Mouse (Mus musculus): ENCODE measurements around the gene Dolpp1. TPM values are rescaled to one million over a fixed set of nuclear protein-coding genes. Genes with fewer than 3 reads are reported as not detected.
A peak's percentile ranks its signal among the peaks of the same experiment; 100 is the strongest.

The Dolpp1 gene
- total and polyA plus RNA-seq, 3 experiments, result 17.9 to 22.3 (median 19.2) TPM

DNA sequence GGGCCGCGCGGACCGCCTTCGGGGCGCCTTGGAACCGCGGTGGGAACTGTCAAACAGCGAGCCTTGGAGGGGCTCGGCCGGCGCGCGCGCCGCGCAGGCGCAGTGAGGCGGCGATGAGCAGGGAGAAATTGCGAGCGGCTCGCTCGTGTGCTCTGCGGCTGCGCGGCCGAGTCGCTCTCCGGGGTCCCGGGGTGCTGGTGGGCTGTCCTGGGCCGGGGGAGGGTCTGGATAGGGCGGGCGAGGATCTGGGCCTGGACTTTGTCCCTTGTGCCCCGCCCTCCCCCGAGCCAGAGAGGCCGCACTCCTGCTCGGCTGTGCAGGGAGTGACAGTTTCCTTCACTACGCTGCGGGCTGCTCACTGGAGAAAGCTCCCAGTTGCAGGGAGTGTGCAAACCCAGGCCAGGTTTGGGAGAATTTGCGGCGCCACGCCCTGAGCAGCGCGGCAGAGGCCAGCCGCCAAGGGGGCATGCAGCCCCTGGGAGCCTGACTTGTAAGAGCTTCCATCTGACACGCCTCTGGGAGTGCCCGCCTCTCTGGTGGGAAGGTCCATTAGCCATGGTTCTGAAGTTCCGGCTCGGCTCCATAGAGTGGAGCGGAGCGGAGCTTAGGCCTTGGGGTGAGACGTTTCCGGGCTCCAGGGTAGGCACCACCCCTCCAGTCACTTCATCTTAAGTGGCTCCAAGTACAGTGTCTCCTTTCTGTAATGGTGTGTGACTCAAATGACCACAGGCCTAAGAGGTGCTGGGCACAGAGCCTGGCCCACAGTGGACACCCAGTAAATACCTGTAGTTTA, 719 bp downstream of the Dolpp1 start (continued):
- TF ChIP-seq GABPA (IDR thresholded peaks at IDR 0.05; ENCODE audit: insufficient replicate concordance, low read depth, low read length), result no peak
- TF ChIP-seq E2F4 (IDR thresholded peaks at IDR 0.05; ENCODE audit: insufficient replicate concordance, low read depth, low read length), result no peak
- no peak for TF ChIP-seq MAX (IDR thresholded peaks at IDR 0.05; ENCODE audit: low read length)
- no peak for TF ChIP-seq RCOR1 (conservative IDR thresholded peaks at IDR 0.05; ENCODE audit: low read depth, low read length)
- TF ChIP-seq UBTF (IDR thresholded peaks at IDR 0.05; ENCODE audit: low read depth, low read length), result no peak
- peak; percentile 13; the same call in 1 of the 2 replicates for TF ChIP-seq MXI1 (IDR thresholded peaks at IDR 0.05; ENCODE audit: low read depth, low read length)
- TF ChIP-seq ELF1 (IDR thresholded peaks at IDR 0.05; ENCODE audit: low read depth, low read length), result no peak
- TF ChIP-seq EP300 (IDR thresholded peaks at IDR 0.05; ENCODE audit: low read length), result no peak
- no peak; the same call in 1 of the 2 replicates for TF ChIP-seq HCFC1 (IDR thresholded peaks at IDR 0.05; ENCODE audit: low read depth, low read length)
- TF ChIP-seq MAZ (IDR thresholded peaks at IDR 0.05; ENCODE audit: low read depth, low read length), result no peak
- TF ChIP-seq CTCF (conservative IDR thresholded peaks at IDR 0.05 in 1 of 2, IDR thresholded peaks at IDR 0.05 in 1 of 2; ENCODE audit: low read depth in 2 of 2, low read length in 2 of 2), result no peak
- no peak for TF ChIP-seq ZC3H11A (IDR thresholded peaks at IDR 0.05; ENCODE audit: low read depth, low read length)
- TF ChIP-seq MAFK (IDR thresholded peaks at IDR 0.05; ENCODE audit: insufficient replicate concordance, low read length), result no peak
- no peak for TF ChIP-seq PAX5 (IDR thresholded peaks at IDR 0.05; ENCODE audit: low read length)
- no peak for TF ChIP-seq MYC (IDR thresholded peaks at IDR 0.05; ENCODE audit: low read depth, low read length)
- peak; percentile 3; the same call in 1 of the 2 replicates for TF ChIP-seq POLR2A (IDR thresholded peaks at IDR 0.05; ENCODE audit: low read depth, low read length)
- TF ChIP-seq BHLHE40 (IDR thresholded peaks at IDR 0.05; ENCODE audit: low read depth, low read length), result no peak
- TF ChIP-seq ZKSCAN1 (IDR thresholded peaks at IDR 0.05; ENCODE audit: borderline replicate concordance, low read depth, low read length), result no peak
- TF ChIP-seq JUND (conservative IDR thresholded peaks at IDR 0.05; ENCODE audit: low read depth, low read length), result no peak

DNA sequence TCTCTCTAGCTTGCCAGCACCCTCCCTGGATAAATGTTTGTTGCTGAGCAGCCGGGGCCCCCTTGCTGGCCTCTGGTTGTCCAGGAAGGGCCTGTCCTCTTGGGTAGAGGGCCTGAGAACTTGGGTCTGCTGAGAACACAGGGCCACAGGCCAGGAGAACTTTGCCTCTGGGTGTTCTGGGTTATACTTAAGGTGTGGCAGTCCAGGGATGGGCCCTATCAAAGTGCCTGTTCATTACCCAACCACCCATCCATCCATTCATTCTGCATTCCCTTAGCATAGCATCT, 1.3 kb downstream of the Dolpp1 start:
- Histone ChIP-seq H3K36me3 (replicated peaks in 1 of 2; ENCODE audit: control insufficient read depth in 1 of 2, insufficient read depth in 1 of 2, low read length in 1 of 2) (peaks cover 22 to 46% of the 10 kb centered on the region in 2 experiments), H3K79me2 (replicated peaks; ENCODE audit: control insufficient read depth, extremely low read depth, insufficient read depth, poor library complexity, severe bottlenecking) (0 out of 2 replicates have a peak, but pooled peaks cover 3% of the 10 kb centered on the region), H3K4me3 (replicated peaks in 1 of 3; ENCODE audit: low read depth in 2 of 3, low read length in 2 of 3, poor library complexity in 1 of 3) (peak overlapping the region; percentile 73 to 87 (median 86)), H3K4me1 (ENCODE audit: control insufficient read depth in 1 of 2, insufficient read depth in 2 of 2) (peaks cover 9 to 23% of the 10 kb centered on the region in 2 experiments), H3K27ac (ENCODE audit: insufficient read depth, low read depth) (no peak overlapping the region), H3K9ac (ENCODE audit: insufficient read depth, low read depth) (peak overlapping the region; percentile 61), H3K27me3 (replicated peaks) (no peaks in the 10 kb centered on the region), H3K9me3 (replicated peaks; ENCODE audit: low read length) (no peaks in the 10 kb centered on the region), H3K4me2 (ENCODE audit: insufficient read depth, low read depth, poor library complexity, severe bottlenecking) (peak overlapping the region; percentile 37)
- dilution Hi-C loops (cut with MboI; ENCODE audit: extremely low pct_ligation_motif_present, extremely low pct_unique_long_range_greater_than_20kb, low sequenced_read_pairs) (no loop called here), in situ Hi-C loops (cut with MboI; ENCODE audit: low pct_ligation_motif_present, low pct_unique_long_range_greater_than_20kb, low sequenced_read_pairs) (no loop called here)
- TF ChIP-seq ZNF384 (IDR thresholded peaks at IDR 0.05; ENCODE audit: low read depth, low read length) (no peak), CTCF (conservative IDR thresholded peaks at IDR 0.05 in 1 of 2, IDR thresholded peaks at IDR 0.05 in 1 of 2; ENCODE audit: low read depth in 2 of 2, low read length in 2 of 2) (no peak), ZC3H11A (IDR thresholded peaks at IDR 0.05; ENCODE audit: low read depth, low read length) (no peak), MYC (IDR thresholded peaks at IDR 0.05; ENCODE audit: low read depth, low read length) (no peak), EP300 (IDR thresholded peaks at IDR 0.05; ENCODE audit: low read length) (no peak), BHLHE40 (IDR thresholded peaks at IDR 0.05; ENCODE audit: low read depth, low read length) (no peak), MAFK (IDR thresholded peaks at IDR 0.05; ENCODE audit: insufficient replicate concordance, low read length) (no peak), POLR2AphosphoS2 (IDR thresholded peaks at IDR 0.05; ENCODE audit: low read depth, low read length) (no peak), USF2 (conservative IDR thresholded peaks at IDR 0.05; ENCODE audit: low read depth, low read length) (no peak), SIN3A (IDR thresholded peaks at IDR 0.05; ENCODE audit: low read length) (no peak)
- DNase-seq (ENCODE audit: extremely low read depth), result no peak
